Mouse (Mus musculus): ENCODE measurements at regions not wholly inside any gene's neighbourhood (a gene's known extent, or its start where the extent isn't known, plus 50 kb on each side); places are given as distances from the start of the nearest gene placed in this dataset.

GRCm38 (mm10) chr10:97381586-97381985, 97.8 kb upstream of the Dcn start:
- H3K9me3 ChIP-seq (ENCODE audit: control insufficient read depth, low read length) = no peaks in the 10 kb centered on the region
- ATAC-seq (ENCODE audit: insufficient read depth) (no peak), DNase-seq (ENCODE audit: low read depth in 3 of 3, low spot score in 3 of 3) (no peak)
- H3K27ac ChIP-seq = no peak overlapping the region
- TF ChIP-seq CTCF (IDR thresholded peaks at IDR 0.05; ENCODE audit: low read depth) = no peak
- no peak for TF ChIP-seq EP300 (IDR thresholded peaks at IDR 0.05; ENCODE audit: low read depth)
- H3K36me3 ChIP-seq (replicated peaks; ENCODE audit: control insufficient read depth, insufficient read depth, low read depth) = no peaks in the 10 kb centered on the region
- H3K9ac ChIP-seq (replicated peaks) = no peak overlapping the region
- H3K27me3 ChIP-seq (ENCODE audit: control insufficient read depth, insufficient read depth, low read length) = no peaks in the 10 kb centered on the region
- no peak overlapping the region for H3K4me3 ChIP-seq (ENCODE audit: insufficient read depth in 1 of 2, low read depth in 2 of 2, low read length in 2 of 2)
- H3K4me2 ChIP-seq (ENCODE audit: low read depth) = no peak overlapping the region
- no peaks in the 10 kb centered on the region for H3K4me1 ChIP-seq (replicated peaks; ENCODE audit: control insufficient read depth in 2 of 2, insufficient read depth in 2 of 2, low read length in 1 of 2)

DNA sequence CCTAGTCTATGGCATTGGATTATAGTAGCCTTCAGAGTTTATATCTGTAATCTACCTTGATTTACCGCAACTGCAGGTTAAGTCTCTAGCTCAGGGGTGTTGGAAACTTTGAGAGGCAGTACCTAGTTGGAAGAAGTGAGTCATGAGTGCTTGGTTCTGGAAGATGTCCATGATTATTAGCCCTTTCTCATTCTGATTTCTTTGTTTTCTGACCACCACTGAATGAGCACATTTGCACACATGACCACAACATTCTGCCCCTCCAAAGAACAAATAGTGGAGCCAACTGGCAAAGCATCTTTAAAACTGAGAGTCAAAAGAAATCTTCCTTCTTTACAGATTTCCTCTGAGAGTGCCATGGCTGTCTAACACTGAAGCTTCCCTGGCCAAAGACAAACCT, 95.5 kb upstream of the Dcn start:
- Histone ChIP-seq H3K27me3 (ENCODE audit: control insufficient read depth, insufficient read depth, low read length) (no peaks in the 10 kb centered on the region), H3K9ac (replicated peaks) (no peak overlapping the region), H3K4me1 (replicated peaks; ENCODE audit: control insufficient read depth in 2 of 2, insufficient read depth in 2 of 2, low read length in 1 of 2) (no peaks in the 10 kb centered on the region), H3K4me2 (ENCODE audit: low read depth) (no peak overlapping the region), H3K36me3 (replicated peaks; ENCODE audit: control insufficient read depth, insufficient read depth, low read depth) (no peaks in the 10 kb centered on the region), H3K9me3 (ENCODE audit: control insufficient read depth, low read length) (no peaks in the 10 kb centered on the region), H3K27ac (no peak overlapping the region), H3K4me3 (ENCODE audit: insufficient read depth in 1 of 2, low read depth in 2 of 2, low read length in 2 of 2) (no peak overlapping the region)
- 53% methylated on average over 1 of the region's 1 CpGs for WGBS (ENCODE audit: insufficient replicate concordance)
- DNase-seq (ENCODE audit: low read depth in 3 of 3, low spot score in 3 of 3) = no peak
- ATAC-seq (ENCODE audit: insufficient read depth) = no peak
- TF ChIP-seq EP300 (IDR thresholded peaks at IDR 0.05; ENCODE audit: low read depth) = no peak
- no peak for TF ChIP-seq CTCF (IDR thresholded peaks at IDR 0.05; ENCODE audit: low read depth)

DNA sequence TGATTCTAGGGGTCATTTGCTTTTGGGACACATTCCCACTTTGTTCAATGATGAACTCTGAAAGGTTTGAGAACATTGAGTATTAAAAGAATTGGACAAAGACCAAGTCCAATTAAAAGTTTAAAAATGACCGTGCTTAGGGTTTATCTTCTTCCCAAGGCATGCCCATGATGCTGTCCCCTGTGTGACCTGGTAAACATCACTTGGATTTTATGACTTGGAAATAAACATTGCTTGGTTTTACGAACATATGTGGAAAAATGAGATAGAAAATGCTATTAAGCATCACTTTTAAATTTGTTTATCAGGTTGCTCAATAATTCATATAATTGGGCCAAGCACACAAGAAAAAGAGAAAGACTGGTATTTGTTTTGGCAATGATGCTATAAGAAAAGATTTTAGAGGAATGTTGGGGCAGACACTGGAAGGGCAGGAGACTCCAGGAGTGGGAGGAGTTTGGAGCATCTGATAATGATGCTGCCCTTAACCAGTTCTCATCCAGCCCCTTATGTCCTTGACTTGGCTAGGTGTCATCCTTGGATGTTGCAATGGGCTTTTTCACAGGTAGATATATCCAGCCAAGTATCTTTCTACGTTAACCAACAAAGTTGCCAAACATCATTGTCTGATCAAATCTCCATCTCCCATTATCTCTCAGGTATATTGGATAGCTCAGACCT, 92.1 kb upstream of the Dcn start:
- Histone ChIP-seq H3K9me3 (ENCODE audit: control insufficient read depth, low read length) (no peaks in the 10 kb centered on the region), H3K36me3 (replicated peaks; ENCODE audit: control insufficient read depth, insufficient read depth, low read depth) (no peaks in the 10 kb centered on the region), H3K4me1 (replicated peaks; ENCODE audit: control insufficient read depth in 2 of 2, insufficient read depth in 2 of 2, low read length in 1 of 2) (no peaks in the 10 kb centered on the region), H3K27ac (no peak overlapping the region), H3K9ac (replicated peaks) (no peak overlapping the region), H3K4me3 (ENCODE audit: insufficient read depth in 1 of 2, low read depth in 2 of 2, low read length in 2 of 2) (no peak overlapping the region), H3K27me3 (ENCODE audit: control insufficient read depth, insufficient read depth, low read length) (no peaks in the 10 kb centered on the region), H3K4me2 (ENCODE audit: low read depth) (no peak overlapping the region)
- 34% methylated on average over 3 of the region's 3 CpGs for WGBS (ENCODE audit: insufficient replicate concordance)
- DNase-seq (ENCODE audit: low read depth in 3 of 3, low spot score in 3 of 3) (no peak), ATAC-seq (ENCODE audit: insufficient read depth) (no peak)
- no peak for TF ChIP-seq EP300 (IDR thresholded peaks at IDR 0.05; ENCODE audit: low read depth)
- TF ChIP-seq CTCF (IDR thresholded peaks at IDR 0.05; ENCODE audit: low read depth) = no peak

GRCm38 (mm10) chr10:97389647-97390590, 89.5 kb upstream of the Dcn start:
- Histone ChIP-seq H3K9me3 (ENCODE audit: control insufficient read depth, low read length) (no peaks in the 10 kb centered on the region), H3K9ac (replicated peaks) (no peak overlapping the region), H3K4me3 (ENCODE audit: insufficient read depth in 1 of 2, low read depth in 2 of 2, low read length in 2 of 2) (no peak overlapping the region), H3K27me3 (ENCODE audit: control insufficient read depth, insufficient read depth, low read length) (no peaks in the 10 kb centered on the region), H3K4me2 (ENCODE audit: low read depth) (no peak overlapping the region), H3K4me1 (replicated peaks; ENCODE audit: control insufficient read depth in 2 of 2, insufficient read depth in 2 of 2, low read length in 1 of 2) (no peaks in the 10 kb centered on the region), H3K36me3 (replicated peaks; ENCODE audit: control insufficient read depth, insufficient read depth, low read depth) (no peaks in the 10 kb centered on the region), H3K27ac (no peak overlapping the region)
- no peak for TF ChIP-seq CTCF (IDR thresholded peaks at IDR 0.05; ENCODE audit: low read depth)
- TF ChIP-seq EP300 (IDR thresholded peaks at IDR 0.05; ENCODE audit: low read depth) = no peak
- ATAC-seq (ENCODE audit: insufficient read depth) = no peak
- no peak for DNase-seq (ENCODE audit: low read depth in 3 of 3, low spot score in 3 of 3)
- WGBS (ENCODE audit: insufficient replicate concordance) = 47% methylated on average over 7 of the region's 7 CpGs

GRCm38 (mm10) chr10:97397062-97397771, 82.2 kb upstream of the Dcn start:
- no peak overlapping the region for H3K4me2 ChIP-seq (ENCODE audit: low read depth)
- TF ChIP-seq CTCF (IDR thresholded peaks at IDR 0.05; ENCODE audit: low read depth) (no peak), EP300 (IDR thresholded peaks at IDR 0.05; ENCODE audit: low read depth) (no peak)
- H3K27me3 ChIP-seq (ENCODE audit: control insufficient read depth, insufficient read depth, low read length) = no peaks in the 10 kb centered on the region
- no peaks in the 10 kb centered on the region for H3K4me1 ChIP-seq (replicated peaks; ENCODE audit: control insufficient read depth in 2 of 2, insufficient read depth in 2 of 2, low read length in 1 of 2)
- WGBS (ENCODE audit: insufficient replicate concordance) = 40% methylated on average over 9 of the region's 9 CpGs
- H3K4me3 ChIP-seq (ENCODE audit: insufficient read depth in 1 of 2, low read depth in 2 of 2, low read length in 2 of 2) = no peak overlapping the region
- H3K27ac ChIP-seq = no peak overlapping the region
- no peaks in the 10 kb centered on the region for H3K36me3 ChIP-seq (replicated peaks; ENCODE audit: control insufficient read depth, insufficient read depth, low read depth)
- ATAC-seq (ENCODE audit: insufficient read depth) = no peak
- DNase-seq (ENCODE audit: low read depth in 3 of 3, low spot score in 3 of 3) = no peak
- H3K9me3 ChIP-seq (ENCODE audit: control insufficient read depth, low read length) = no peaks in the 10 kb centered on the region
- H3K9ac ChIP-seq (replicated peaks) = no peak overlapping the region

Data from liver, embryonic 14.5 days (tissue).